Mouse (Mus musculus): Measurements from ENCODE around the gene Samd4.

The Samd4 gene

GRCm38 (mm10) chr14:46999321-47000025 lies 116.8 kb downstream of the Samd4 start:
- in situ Hi-C loops (cut with MboI), result no loop called here

- in situ Hi-C loops (cut with MboI), result no loop called here
Observed at GRCm38 (mm10) chr14:47000096-47000736, 117.6 kb downstream of the Samd4 start.

- in situ Hi-C loops (cut with MboI), result no loop called here
Observed at GRCm38 (mm10) chr14:47000786-47001761, 118.4 kb downstream of the Samd4 start.

- in situ Hi-C loops (cut with MboI), result no loop called here
Observed at GRCm38 (mm10) chr14:47004161-47004560, 121.5 kb downstream of the Samd4 start.

- in situ Hi-C loops (cut with MboI), result no loop called here
Observed at GRCm38 (mm10) chr14:47011171-47012139, 128.8 kb downstream of the Samd4 start.

GRCm38 (mm10) chr14:47015618-47016017 lies 133.0 kb downstream of the Samd4 start:
- in situ Hi-C loops (cut with MboI), result no loop called here

- in situ Hi-C loops (cut with MboI), result no loop called here
Observed at GRCm38 (mm10) chr14:47017658-47018057, 135.0 kb downstream of the Samd4 start.

- in situ Hi-C loops (cut with MboI), result no loop called here
Observed at GRCm38 (mm10) chr14:47020886-47021285, 138.2 kb downstream of the Samd4 start.

- in situ Hi-C loops (cut with MboI), result no loop called here
Observed at GRCm38 (mm10) chr14:47023529-47023928, 140.9 kb downstream of the Samd4 start.

- in situ Hi-C loops (cut with MboI), result no loop called here
Observed at GRCm38 (mm10) chr14:47027431-47028118, 144.9 kb downstream of the Samd4 start.

GRCm38 (mm10) chr14:47031542-47031941 lies 148.9 kb downstream of the Samd4 start:
- in situ Hi-C loops (cut with MboI), result no loop called here

- in situ Hi-C loops (cut with MboI), result no loop called here
Observed at GRCm38 (mm10) chr14:47032140-47032539, 149.5 kb downstream of the Samd4 start.

- in situ Hi-C loops (cut with MboI), result no loop called here
Observed at GRCm38 (mm10) chr14:47033423-47033822, 150.8 kb downstream of the Samd4 start.

- in situ Hi-C loops (cut with MboI), result no loop called here
Observed at GRCm38 (mm10) chr14:47041699-47042098, 159.0 kb downstream of the Samd4 start.

- in situ Hi-C loops (cut with MboI), result no loop called here
Observed at GRCm38 (mm10) chr14:47049051-47049450, 166.4 kb downstream of the Samd4 start.

GRCm38 (mm10) chr14:47051743-47052610 lies 169.3 kb downstream of the Samd4 start:
- in situ Hi-C loops (cut with MboI), result no loop called here

- in situ Hi-C loops (cut with MboI), result no loop called here
Observed at GRCm38 (mm10) chr14:47053101-47053500, 170.4 kb downstream of the Samd4 start.

- in situ Hi-C loops (cut with MboI), result no loop called here
Observed at GRCm38 (mm10) chr14:47053824-47054223, 171.2 kb downstream of the Samd4 start.

GRCm38 (mm10) chr14:47058969-47059368 lies 176.3 kb downstream of the Samd4 start:
- in situ Hi-C loops (cut with MboI), result no loop called here

GRCm38 (mm10) chr14:47065067-47065466 lies 182.4 kb downstream of the Samd4 start:
- in situ Hi-C loops (cut with MboI), result no loop called here
